Mouse (Mus musculus) bone marrow, adult 2 months (tissue): Measurements from ENCODE around the gene Hoxc5.

ENCODE experiments used
- CTCF ChIP-seq: fragments of 200-500 bp; IDR thresholded peaks from 2 replicates; pipeline ENCODE4 v1.5.1; 2011; ENCODE audit warnings: low read length, control low read depth; ENCODE audit not compliant: control insufficient read depth, insufficient read depth
- POLR2A ChIP-seq: fragments of 200-500 bp; IDR thresholded peaks from 2 replicates; pipeline ENCODE4 v1.6.1; 2011; ENCODE audit warnings: low read depth, mild to moderate bottlenecking, control low read depth, low read length, borderline replicate concordance; ENCODE audit not compliant: control insufficient read depth

DNA sequence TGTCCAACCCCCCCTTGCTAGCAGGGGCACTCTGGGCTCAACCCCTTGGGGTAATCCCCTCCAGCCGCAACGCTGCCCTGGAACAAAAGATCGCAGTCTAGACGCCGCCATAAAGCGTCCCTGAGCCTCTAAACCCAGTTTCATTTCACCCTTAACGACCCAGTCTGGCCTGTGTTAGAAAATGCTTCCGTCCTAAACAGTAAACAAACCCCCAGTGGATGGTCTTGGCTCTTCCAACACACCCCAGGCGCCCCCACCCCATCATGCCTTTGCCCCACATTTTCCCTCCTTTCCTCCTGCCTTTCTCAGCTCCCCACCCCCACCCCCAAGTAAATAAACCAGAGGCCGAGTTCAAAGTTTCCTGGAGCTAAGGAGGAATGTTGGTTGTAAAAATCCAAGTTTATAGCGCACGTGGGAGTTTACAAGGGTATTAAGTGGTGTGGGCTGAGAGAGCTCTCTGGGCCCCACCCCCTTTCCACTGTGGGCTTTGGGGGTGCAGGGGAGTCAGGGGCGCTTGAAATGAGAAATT, 7.5 kb upstream of the Hoxc5 start:
- TF ChIP-seq CTCF (no peak), POLR2A (no peak)
